19 mouse cellular contexts compared by ENCODE assay signal in the genomic region with DNA sequence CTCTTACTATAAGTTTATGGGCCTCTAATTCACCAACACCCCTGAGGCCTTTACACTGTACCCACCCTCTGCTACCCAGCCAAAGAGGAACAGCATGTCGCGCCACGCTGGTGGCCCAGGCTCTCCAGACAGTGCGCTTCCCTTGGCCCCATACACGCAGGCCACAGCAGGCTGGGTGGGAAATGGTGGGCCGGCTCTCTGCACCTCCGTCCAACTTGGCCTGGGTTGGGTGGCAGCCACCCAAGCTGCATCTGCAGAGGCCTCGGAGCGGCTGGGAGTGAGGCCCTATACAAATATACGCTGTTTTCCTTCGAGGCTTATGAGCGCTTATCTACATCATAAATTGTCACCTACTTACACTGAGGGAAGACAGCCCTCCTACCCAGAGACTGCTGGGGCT.
DNase-seq lines count a peak whose midpoint lies in the region; ATAC-seq and TF ChIP-seq lines count a peak whose summit lies in the region.
"Had no signal": no experiment of that assay in that cellular context is flagged by ENCODE, and none has a peak within 500 bp of the region (broad histone marks: within the 10 kb centered on the region; RNA-seq: fewer than 3 reads in every experiment).

No protein-coding gene starts in this region.

- H3K27ac ChIP-seq in heart, embryonic 16.5 days (ENCODE audit: low read length) = no peak overlapping the region
- no peak overlapping the region for H3K27ac ChIP-seq in kidney, postnatal 0 days
- H3K27ac ChIP-seq in stomach, embryonic 16.5 days (ENCODE audit: low read length) = no peak overlapping the region
- no peak overlapping the region for H3K27ac ChIP-seq in stomach, postnatal 0 days (replicated peaks)
- H3K27ac ChIP-seq: midbrain, embryonic 12.5 days; neural tube, embryonic 13.5 days; stomach, embryonic 15.5 days had no signal

- intact Hi-C loops in heart, postnatal 36 days (cut with DNase I) = no loop called here

- H3K4me1 ChIP-seq in heart, embryonic 16.5 days (ENCODE audit: control insufficient read depth, insufficient read depth, low read length) = peaks cover 4% of the 10 kb centered on the region
- peaks cover 12% of the 10 kb centered on the region for H3K4me1 ChIP-seq in kidney, postnatal 0 days (replicated peaks; ENCODE audit: insufficient read depth, low read length)
- peaks cover 10% of the 10 kb centered on the region; the same call in 1 of the 2 replicates for H3K4me1 ChIP-seq in stomach, embryonic 16.5 days (ENCODE audit: control insufficient read depth, insufficient read depth, low read length)
- no peaks in the 10 kb centered on the region for H3K4me1 ChIP-seq in stomach, postnatal 0 days (replicated peaks; ENCODE audit: control insufficient read depth, insufficient read depth)
- H3K4me1 ChIP-seq: midbrain, embryonic 12.5 days had no signal

- H3K9me3 ChIP-seq in heart, embryonic 16.5 days (replicated peaks; ENCODE audit: control insufficient read depth, low read length) = 0 out of 2 replicates have a peak, but pooled peaks cover 2% of the 10 kb centered on the region
- H3K9me3 ChIP-seq in kidney, postnatal 0 days (replicated peaks; ENCODE audit: low read length) = no peaks in the 10 kb centered on the region
- no peaks in the 10 kb centered on the region for H3K9me3 ChIP-seq in stomach, embryonic 16.5 days (replicated peaks; ENCODE audit: control insufficient read depth, low read length)
- no peaks in the 10 kb centered on the region for H3K9me3 ChIP-seq in stomach, postnatal 0 days (ENCODE audit: control insufficient read depth, low read length)
- H3K9me3 ChIP-seq: midbrain, embryonic 12.5 days; neural tube, embryonic 13.5 days; stomach, embryonic 15.5 days had no signal

- no peak for TF ChIP-seq CTCF in kidney, postnatal 0 days (IDR thresholded peaks at IDR 0.05; ENCODE audit: low read depth)
- TF ChIP-seq CTCF in stomach, postnatal 0 days (IDR thresholded peaks at IDR 0.05; ENCODE audit: low read depth) = no peak

- ATAC-seq in heart, embryonic 16.5 days (replicated peaks; ENCODE audit: extremely low read depth, insufficient read depth, low FRiP score) = peak; percentile 59; the same call in 1 of the 2 replicates
- no peak for ATAC-seq in kidney, postnatal 0 days (replicated peaks; ENCODE audit: low FRiP score, low read depth)
- ATAC-seq in stomach, embryonic 16.5 days (ENCODE audit: insufficient read depth, low FRiP score) = peak; percentile 16; the same call in 1 of the 2 replicates
- ATAC-seq in stomach, postnatal 0 days (ENCODE audit: low FRiP score, low TSS enrichment) = no peak; the same call in 1 of the 2 replicates
- ATAC-seq: CD4-positive, CD25-positive, alpha-beta regulatory T cell, adult 4 months had no signal

- no peak overlapping the region for H3K9ac ChIP-seq in heart, embryonic 16.5 days (ENCODE audit: low read length)
- no peak overlapping the region for H3K9ac ChIP-seq in kidney, postnatal 0 days (ENCODE audit: low read depth, low read length)
- no peak overlapping the region for H3K9ac ChIP-seq in stomach, embryonic 16.5 days (ENCODE audit: low read length)
- H3K9ac ChIP-seq in stomach, postnatal 0 days (ENCODE audit: low read length) = no peak overlapping the region
- H3K9ac ChIP-seq: midbrain, embryonic 12.5 days; neural tube, embryonic 13.5 days; stomach, embryonic 15.5 days had no signal

- no peaks in the 10 kb centered on the region for H3K36me3 ChIP-seq in heart, embryonic 16.5 days (ENCODE audit: control insufficient read depth, insufficient read depth)
- no peaks in the 10 kb centered on the region for H3K36me3 ChIP-seq in kidney, postnatal 0 days (ENCODE audit: insufficient read depth, low read length)
- H3K36me3 ChIP-seq in stomach, embryonic 16.5 days (ENCODE audit: control insufficient read depth, insufficient read depth, low read length) = no peaks in the 10 kb centered on the region
- no peaks in the 10 kb centered on the region for H3K36me3 ChIP-seq in stomach, postnatal 0 days (ENCODE audit: control insufficient read depth, insufficient read depth, low read length)
- H3K36me3 ChIP-seq: G1E; midbrain, embryonic 12.5 days; neural tube, embryonic 13.5 days; stomach, embryonic 15.5 days had no signal

- H3K4me2 ChIP-seq in heart, embryonic 16.5 days (ENCODE audit: low read depth, low read length) = no peak overlapping the region
- H3K4me2 ChIP-seq in kidney, postnatal 0 days (ENCODE audit: low read length) = no peak overlapping the region
- no peak overlapping the region for H3K4me2 ChIP-seq in stomach, embryonic 16.5 days (ENCODE audit: low read depth, low read length)
- no peak overlapping the region for H3K4me2 ChIP-seq in stomach, postnatal 0 days (replicated peaks; ENCODE audit: low read depth)
- H3K4me2 ChIP-seq: liver, embryonic 11.5 days; midbrain, embryonic 12.5 days; neural tube, embryonic 13.5 days; stomach, embryonic 15.5 days had no signal

- DNase-seq in cerebellum, postnatal 10 days = peak; percentile 65 to 80
- DNase-seq in cerebellum, adult 9-11 months = no peak
- no peak for DNase-seq in heart, postnatal 36 days
- peak; percentile 62 for DNase-seq in kidney, postnatal 0 days (ENCODE audit: low spot score)
- no peak for DNase-seq in kidney, adult 9 months
- no peak for DNase-seq in stomach, postnatal 0 days (ENCODE audit: low spot score)
- DNase-seq: cerebellum, adult 8-10 months; embryo, embryonic 11 days; layer of hippocampus, postnatal 36 days; right cerebral cortex, postnatal 14 days; thymus, postnatal 14 days had no signal

- no peak for TF ChIP-seq EP300 in stomach, postnatal 0 days (optimal IDR thresholded peaks at IDR 0.05)

- no peak overlapping the region for H3K4me3 ChIP-seq in heart, embryonic 16.5 days (ENCODE audit: low read length)
- H3K4me3 ChIP-seq in kidney, postnatal 0 days (replicated peaks; ENCODE audit: low read depth, low read length) = no peak overlapping the region
- H3K4me3 ChIP-seq in stomach, embryonic 16.5 days (replicated peaks; ENCODE audit: low read length) = no peak overlapping the region
- H3K4me3 ChIP-seq in stomach, postnatal 0 days (ENCODE audit: low read depth, low read length) = no peak overlapping the region
- H3K4me3 ChIP-seq: midbrain, embryonic 12.5 days; neural tube, embryonic 13.5 days; stomach, embryonic 15.5 days had no signal

- no peaks in the 10 kb centered on the region; the same call in 1 of the 2 replicates for H3K27me3 ChIP-seq in heart, embryonic 16.5 days (ENCODE audit: control insufficient read depth, insufficient read depth, low read length)
- no peaks in the 10 kb centered on the region for H3K27me3 ChIP-seq in kidney, postnatal 0 days (ENCODE audit: insufficient read depth, low read length)
- no peaks in the 10 kb centered on the region for H3K27me3 ChIP-seq in stomach, embryonic 16.5 days (ENCODE audit: control insufficient read depth, insufficient read depth, low read length)
- no peaks in the 10 kb centered on the region for H3K27me3 ChIP-seq in stomach, postnatal 0 days (ENCODE audit: control insufficient read depth, insufficient read depth, low read length)

- 50% methylated on average over 12 of the region's 12 CpGs for WGBS in heart, embryonic 16.5 days
- WGBS in kidney, postnatal 0 days = 60% methylated on average over 12 of the region's 12 CpGs
- 61% methylated on average over 12 of the region's 12 CpGs for WGBS in stomach, embryonic 16.5 days
- 53% methylated on average over 12 of the region's 12 CpGs for WGBS in stomach, postnatal 0 days

Comparison
In these comparisons a context has a peak if more than half of its experiments do, and no peak if none do; other contexts are left out.
1. DNase-seq: peak in cerebellum, postnatal 10 days (2 of 2) and kidney, postnatal 0 days (single experiment); none in cerebellum, adult 9-11 months (single experiment), heart, postnatal 36 days (0 of 2), kidney, adult 9 months (single experiment) and stomach, postnatal 0 days (single experiment).
2. ATAC-seq: peak in heart, embryonic 16.5 days (single experiment) and stomach, embryonic 16.5 days (single experiment); none in kidney, postnatal 0 days (single experiment) and stomach, postnatal 0 days (single experiment).